Mouse (Mus musculus): ENCODE data around the gene Asb10. TPM values are rescaled to one million over a fixed set of nuclear protein-coding genes. Genes with fewer than 3 reads are reported as not detected.
A peak's percentile ranks its signal among the peaks of the same experiment; 100 is the strongest.
"Not testable (repeated sequence)": the region's sequence is repeated elsewhere in the genome, so short reads cannot be mapped to it uniquely, and the experiment has no call there.

The Asb10 gene
- total RNA-seq, 1 experiment: 0.18 TPM

DNA sequence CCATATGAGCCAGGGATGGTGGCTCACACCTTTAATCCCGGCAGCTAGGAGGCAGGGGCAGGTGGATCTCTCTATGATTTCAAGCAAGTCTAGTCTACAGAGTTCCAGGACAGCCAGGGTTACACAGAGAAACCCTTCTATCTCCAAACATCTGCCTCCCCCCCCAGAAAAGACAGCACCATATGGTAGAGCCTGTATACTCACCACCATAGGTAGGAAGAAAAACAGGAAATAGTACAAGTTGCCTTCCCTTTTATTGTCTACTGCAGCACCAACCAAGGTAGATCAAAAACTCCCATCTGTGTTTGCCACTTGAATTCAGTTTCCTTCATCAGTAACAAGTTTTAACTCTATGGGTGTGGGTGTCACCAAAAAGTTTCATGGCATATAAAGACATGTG is 35.2 kb upstream of the Asb10 start:
- Histone ChIP-seq H3K36me3 (ENCODE audit: control insufficient read depth, insufficient read depth, low read length, poor library complexity, severe bottlenecking) (peaks cover 39% of the 10 kb centered on the region), H3K9me3 (ENCODE audit: control insufficient read depth, insufficient read depth, low read depth, low read length) (no peaks in the 10 kb centered on the region), H3K4me3 (ENCODE audit: insufficient read depth in 1 of 2, low read depth in 1 of 2, low read length in 2 of 2, poor library complexity in 1 of 2, severe bottlenecking in 1 of 2) (peak overlapping the region in 1 of 2 experiments; percentile 86; a peak in 2 of 4 replicates), H3K9ac (ENCODE audit: insufficient read depth, low read depth, low read length, poor library complexity, severe bottlenecking) (peak overlapping the region; percentile 93; the same call in 1 of the 2 replicates), H3K27ac (ENCODE audit: insufficient read depth, low read depth, low read length, poor library complexity, severe bottlenecking) (no peak overlapping the region), H3K4me1 (ENCODE audit: control insufficient read depth in 2 of 2, insufficient read depth in 2 of 2, low read length in 2 of 2, poor library complexity in 1 of 2) (peaks cover 0 to 2% of the 10 kb centered on the region in 2 experiments; a peak in 1 of 4 replicates)
- no peak for TF ChIP-seq CHD2 (IDR thresholded peaks at IDR 0.05; ENCODE audit: low read depth, low read length)
- TF ChIP-seq HCFC1 (IDR thresholded peaks at IDR 0.05; ENCODE audit: borderline replicate concordance, insufficient read depth, low read length): no peak
- no peak for TF ChIP-seq ZNF384 (IDR thresholded peaks at IDR 0.05; ENCODE audit: low read depth, low read length)
- TF ChIP-seq MAFK (IDR thresholded peaks at IDR 0.05; ENCODE audit: insufficient read depth, low read depth, low read length): no peak
- TF ChIP-seq ZC3H11A (IDR thresholded peaks at IDR 0.05; ENCODE audit: borderline replicate concordance, low read depth, low read length): no peak
- in situ Hi-C loops (cut with MboI; ENCODE audit: low sequenced_read_pairs in 2 of 2, unreplicated experiment in 2 of 2): no loop called here
- DNase-seq (ENCODE audit: low read depth, low spot score): no peak

GRCm38 (mm10) chr5:24556709-24557108 is 15.9 kb upstream of the Asb10 start, which contains the start of gene 4931409K22Rik:
TSS of gene 4931409K22Rik (minus strand) at chr5:24556809.
- no peak for TF ChIP-seq ZNF384 (IDR thresholded peaks at IDR 0.05; ENCODE audit: low read depth, low read length)
- no peak for TF ChIP-seq ZC3H11A (IDR thresholded peaks at IDR 0.05; ENCODE audit: borderline replicate concordance, low read depth, low read length)
- peaks cover 2 to 3% of the 10 kb centered on the region in 2 experiments; a peak in 2 of 4 replicates for H3K4me1 ChIP-seq (ENCODE audit: control insufficient read depth in 2 of 2, insufficient read depth in 2 of 2, low read length in 2 of 2, poor library complexity in 1 of 2)
- H3K27ac ChIP-seq (ENCODE audit: insufficient read depth, low read depth, low read length, poor library complexity, severe bottlenecking): no peak within 1 kb of the TSS
- no peaks in the 10 kb centered on the region for H3K36me3 ChIP-seq (ENCODE audit: control insufficient read depth, insufficient read depth, low read length, poor library complexity, severe bottlenecking)
- H3K9ac ChIP-seq (ENCODE audit: insufficient read depth, low read depth, low read length, poor library complexity, severe bottlenecking): no peak within 1 kb of the TSS
- DNase-seq (ENCODE audit: low read depth, low spot score): no peak
- in situ Hi-C loops (cut with MboI; ENCODE audit: low sequenced_read_pairs in 2 of 2, unreplicated experiment in 2 of 2): no loop called here
- H3K4me3 ChIP-seq (ENCODE audit: insufficient read depth in 1 of 2, low read depth in 1 of 2, low read length in 2 of 2, poor library complexity in 1 of 2, severe bottlenecking in 1 of 2): no peak within 1 kb of the TSS
- no peaks in the 10 kb centered on the region for H3K9me3 ChIP-seq (ENCODE audit: control insufficient read depth, insufficient read depth, low read depth, low read length)

- H3K27ac ChIP-seq (ENCODE audit: insufficient read depth, low read depth, low read length, poor library complexity, severe bottlenecking); H3K9me3 ChIP-seq (ENCODE audit: control insufficient read depth, insufficient read depth, low read depth, low read length); in situ Hi-C loops (cut with MboI; ENCODE audit: low sequenced_read_pairs in 2 of 2, unreplicated experiment in 2 of 2); H3K4me1 ChIP-seq (ENCODE audit: control insufficient read depth in 2 of 2, insufficient read depth in 2 of 2, low read length in 2 of 2, poor library complexity in 1 of 2); H3K9ac ChIP-seq (ENCODE audit: insufficient read depth, low read depth, low read length, poor library complexity, severe bottlenecking); H3K4me3 ChIP-seq (ENCODE audit: insufficient read depth in 1 of 2, low read depth in 1 of 2, low read length in 2 of 2, poor library complexity in 1 of 2, severe bottlenecking in 1 of 2); DNase-seq (ENCODE audit: low read depth, low spot score); H3K36me3 ChIP-seq (ENCODE audit: control insufficient read depth, insufficient read depth, low read length, poor library complexity, severe bottlenecking): not testable (repeated sequence)
Measured at GRCm38 (mm10) chr5:24555335-24555734, 14.6 kb upstream of the Asb10 start.

- TF ChIP-seq ZC3H11A (IDR thresholded peaks at IDR 0.05; ENCODE audit: borderline replicate concordance, low read depth, low read length): no peak
- TF ChIP-seq MAFK (IDR thresholded peaks at IDR 0.05; ENCODE audit: insufficient read depth, low read depth, low read length): no peak
- TF ChIP-seq CHD2 (IDR thresholded peaks at IDR 0.05; ENCODE audit: low read depth, low read length): no peak
- TF ChIP-seq ZNF384 (IDR thresholded peaks at IDR 0.05; ENCODE audit: low read depth, low read length): no peak
- no peak for TF ChIP-seq HCFC1 (IDR thresholded peaks at IDR 0.05; ENCODE audit: borderline replicate concordance, insufficient read depth, low read length)
- Histone ChIP-seq H3K4me1 (ENCODE audit: control insufficient read depth in 2 of 2, insufficient read depth in 2 of 2, low read length in 2 of 2, poor library complexity in 1 of 2) (peaks cover 4 to 9% of the 10 kb centered on the region in 2 experiments; a peak in 2 of 4 replicates), H3K36me3 (ENCODE audit: control insufficient read depth, insufficient read depth, low read length, poor library complexity, severe bottlenecking) (no peaks in the 10 kb centered on the region), H3K27ac (ENCODE audit: insufficient read depth, low read depth, low read length, poor library complexity, severe bottlenecking) (no peak overlapping the region), H3K9me3 (ENCODE audit: control insufficient read depth, insufficient read depth, low read depth, low read length) (no peaks in the 10 kb centered on the region), H3K9ac (ENCODE audit: insufficient read depth, low read depth, low read length, poor library complexity, severe bottlenecking) (no peak overlapping the region), H3K4me3 (ENCODE audit: insufficient read depth in 1 of 2, low read depth in 1 of 2, low read length in 2 of 2, poor library complexity in 1 of 2, severe bottlenecking in 1 of 2) (no peak overlapping the region)
- no peak for DNase-seq (ENCODE audit: low read depth, low spot score)
- in situ Hi-C loops (cut with MboI; ENCODE audit: low sequenced_read_pairs in 2 of 2, unreplicated experiment in 2 of 2): no loop called here
Measured at GRCm38 (mm10) chr5:24553621-24554244, 13.0 kb upstream of the Asb10 start.

- Histone ChIP-seq H3K9me3 (ENCODE audit: control insufficient read depth, insufficient read depth, low read depth, low read length) (no peaks in the 10 kb centered on the region), H3K27ac (ENCODE audit: insufficient read depth, low read depth, low read length, poor library complexity, severe bottlenecking) (no peak overlapping the region), H3K4me3 (ENCODE audit: insufficient read depth in 1 of 2, low read depth in 1 of 2, low read length in 2 of 2, poor library complexity in 1 of 2, severe bottlenecking in 1 of 2) (0 out of 4 replicates have a peak overlapping the region, but pooled peaks have one; percentile 15 to 19), H3K36me3 (ENCODE audit: control insufficient read depth, insufficient read depth, low read length, poor library complexity, severe bottlenecking) (no peaks in the 10 kb centered on the region), H3K9ac (ENCODE audit: insufficient read depth, low read depth, low read length, poor library complexity, severe bottlenecking) (peak overlapping the region; percentile 7; the same call in 1 of the 2 replicates), H3K4me1 (ENCODE audit: control insufficient read depth in 2 of 2, insufficient read depth in 2 of 2, low read length in 2 of 2, poor library complexity in 1 of 2) (peaks cover 4 to 9% of the 10 kb centered on the region in 2 experiments; a peak in 2 of 4 replicates)
- no peak for DNase-seq (ENCODE audit: low read depth, low spot score)
- in situ Hi-C loops (cut with MboI; ENCODE audit: low sequenced_read_pairs in 2 of 2, unreplicated experiment in 2 of 2): no loop called here
- TF ChIP-seq MAFK (IDR thresholded peaks at IDR 0.05; ENCODE audit: insufficient read depth, low read depth, low read length): no peak
- TF ChIP-seq ZNF384 (IDR thresholded peaks at IDR 0.05; ENCODE audit: low read depth, low read length): no peak
- TF ChIP-seq CHD2 (IDR thresholded peaks at IDR 0.05; ENCODE audit: low read depth, low read length): no peak
- no peak for TF ChIP-seq ZC3H11A (IDR thresholded peaks at IDR 0.05; ENCODE audit: borderline replicate concordance, low read depth, low read length)
- TF ChIP-seq HCFC1 (IDR thresholded peaks at IDR 0.05; ENCODE audit: borderline replicate concordance, insufficient read depth, low read length): no peak
Measured at GRCm38 (mm10) chr5:24551317-24551688, 10.5 kb upstream of the Asb10 start.
